Mouse (Mus musculus) CH12.LX (cell line): ENCODE measurements at regions not wholly inside any gene's neighbourhood (a gene's known extent, or its start where the extent isn't known, plus 50 kb on each side); places are given as distances from the start of the nearest gene placed in this dataset.

ENCODE experiments used
- DNase-seq: peaks from one replicate; pipeline ENCODE4 v3.0.0-alpha.2; 2013; ENCODE audit errors: extremely low read depth
- H3K27ac ChIP-seq: 2 replicates; pipeline ENCODE4 v1.5.1; 2012; ENCODE audit warnings: low read depth, mild to moderate bottlenecking, control low read depth, moderate library complexity; ENCODE audit not compliant: insufficient read depth
- H3K27me3 ChIP-seq: replicated peaks from 2 replicates; pipeline ENCODE3; 2012; ENCODE audit warnings: inconsistent platforms
- H3K36me3 ChIP-seq, 2 experiments: replicated peaks in 1 of 2; 2 replicates each; pipeline versions ENCODE3 to v1.6.1; 2012; ENCODE audit warnings: inconsistent platforms in 1 of 2, low read length in 1 of 2, mild to moderate bottlenecking in 1 of 2, mixed read lengths in 1 of 2, moderate library complexity in 1 of 2; ENCODE audit not compliant: control insufficient read depth in 1 of 2, insufficient read depth in 1 of 2
- H3K4me1 ChIP-seq, 2 experiments: 2 replicates each; pipeline ENCODE4 v1.6.1; 2012; ENCODE audit warnings: inconsistent platforms in 1 of 2, moderate library complexity in 1 of 2; ENCODE audit not compliant: insufficient read depth in 2 of 2, control insufficient read depth in 1 of 2
- H3K4me2 ChIP-seq: 2 replicates; pipeline ENCODE4 v1.6.1; 2012; ENCODE audit warnings: low read depth, mild to moderate bottlenecking, control low read depth; ENCODE audit not compliant: poor library complexity, insufficient read depth, severe bottlenecking
- H3K4me3 ChIP-seq, 3 experiments: fragments of 150-350 bp in 1 of 3; sonication (generic) in 1 of 3; replicated peaks in 1 of 3; 2 replicates each; pipeline versions ENCODE3 to v1.5.1; 2011 to 2012; ENCODE audit warnings: low read depth in 2 of 3, low read length in 2 of 3, mild to moderate bottlenecking in 2 of 3, moderate library complexity in 2 of 3, control low read depth in 1 of 3, improper control_type of control experiment in 1 of 3, inconsistent platforms in 1 of 3, mixed read lengths in 1 of 3; ENCODE audit not compliant: poor library complexity in 1 of 3
- H3K79me2 ChIP-seq: replicated peaks from 2 replicates; pipeline ENCODE4 v1.6.1; 2012; ENCODE audit warnings: mild to moderate bottlenecking, moderate library complexity; ENCODE audit not compliant: control insufficient read depth, poor library complexity, insufficient read depth, severe bottlenecking; ENCODE audit errors: extremely low read depth
- H3K9ac ChIP-seq: 2 replicates; pipeline ENCODE4 v1.6.1; 2012; ENCODE audit warnings: low read depth, mild to moderate bottlenecking, control low read depth, moderate library complexity; ENCODE audit not compliant: insufficient read depth
- H3K9me3 ChIP-seq: replicated peaks from 2 replicates; pipeline ENCODE3; 2012; ENCODE audit warnings: low read length, inconsistent platforms, mixed read lengths
- CHD1 ChIP-seq: IDR thresholded peaks from 2 replicates; pipeline ENCODE4 v1.6.1; 2012; ENCODE audit warnings: low read depth, low read length, improper control_type of control experiment, inconsistent platforms
- E2F4 ChIP-seq: IDR thresholded peaks from 2 replicates; pipeline ENCODE4 v1.6.1; 2011; ENCODE audit warnings: low read depth, low read length, improper control_type of control experiment; ENCODE audit not compliant: insufficient replicate concordance
- ELF1 ChIP-seq: IDR thresholded peaks from 2 replicates; pipeline ENCODE4 v1.6.1; 2014; ENCODE audit warnings: low read depth, mild to moderate bottlenecking, inconsistent platforms, low read length, improper control_type of control experiment
- EP300 ChIP-seq: IDR thresholded peaks from 2 replicates; pipeline ENCODE4 v1.6.1; 2011; ENCODE audit warnings: low read length, improper control_type of control experiment
- GABPA ChIP-seq: IDR thresholded peaks from 2 replicates; pipeline ENCODE4 v1.6.1; 2012; ENCODE audit warnings: low read depth, low read length, improper control_type of control experiment, inconsistent platforms; ENCODE audit not compliant: insufficient replicate concordance
- HCFC1 ChIP-seq: IDR thresholded peaks from 2 replicates; pipeline ENCODE4 v1.6.1; 2012; ENCODE audit warnings: low read depth, mild to moderate bottlenecking, inconsistent platforms, low read length, improper control_type of control experiment
- JUND ChIP-seq: conservative IDR thresholded peaks from 2 replicates; pipeline ENCODE4 v1.6.1; 2011; ENCODE audit warnings: low read depth, low read length, improper control_type of control experiment
- KAT2A ChIP-seq: IDR thresholded peaks from 2 replicates; pipeline ENCODE4 v1.6.1; 2012; ENCODE audit warnings: low read length, improper control_type of control experiment, inconsistent platforms; ENCODE audit not compliant: insufficient replicate concordance
- MAX ChIP-seq: IDR thresholded peaks from 2 replicates; pipeline ENCODE4 v1.6.1; 2011; ENCODE audit warnings: low read length, improper control_type of control experiment
- MEF2A ChIP-seq: IDR thresholded peaks from 2 replicates; pipeline ENCODE4 v1.6.1; 2014; ENCODE audit warnings: low read depth, mild to moderate bottlenecking, inconsistent platforms, low read length, improper control_type of control experiment, borderline replicate concordance
- MYC ChIP-seq: IDR thresholded peaks from 2 replicates; pipeline ENCODE4 v1.6.1; 2011; ENCODE audit warnings: low read depth, mild to moderate bottlenecking, improper control_type of control experiment, low read length
- NELFE ChIP-seq: IDR thresholded peaks from 2 replicates; pipeline ENCODE4 v1.6.1; 2011; ENCODE audit warnings: low read depth, low read length, improper control_type of control experiment
- PAX5 ChIP-seq: IDR thresholded peaks from 2 replicates; pipeline ENCODE4 v1.6.1; 2012; ENCODE audit warnings: low read length, inconsistent platforms, mixed read lengths
- POLR2A ChIP-seq: IDR thresholded peaks from 2 replicates; pipeline ENCODE4 v1.6.1; 2011; ENCODE audit warnings: low read depth, mild to moderate bottlenecking, improper control_type of control experiment, low read length
- POLR2AphosphoS2 ChIP-seq: IDR thresholded peaks from 2 replicates; pipeline ENCODE4 v1.6.1; 2011; ENCODE audit warnings: low read depth, low read length, improper control_type of control experiment
- RAD21 ChIP-seq: IDR thresholded peaks from 2 replicates; pipeline ENCODE4 v1.6.1; 2011; ENCODE audit warnings: low read depth, mild to moderate bottlenecking, low read length, improper control_type of control experiment, moderate library complexity
- SIN3A ChIP-seq: IDR thresholded peaks from 2 replicates; pipeline ENCODE4 v1.6.1; 2012; ENCODE audit warnings: low read length, improper control_type of control experiment, inconsistent platforms
- UBTF ChIP-seq: IDR thresholded peaks from 2 replicates; pipeline ENCODE4 v1.6.1; 2012; ENCODE audit warnings: low read depth, mild to moderate bottlenecking, inconsistent platforms, low read length, improper control_type of control experiment, moderate library complexity
- USF1 ChIP-seq: IDR thresholded peaks from 2 replicates; pipeline ENCODE4 v1.6.1; 2014; ENCODE audit warnings: low read depth, mild to moderate bottlenecking, inconsistent platforms, low read length, improper control_type of control experiment
- USF2 ChIP-seq: conservative IDR thresholded peaks from 2 replicates; pipeline ENCODE4 v1.6.1; 2011; ENCODE audit warnings: low read depth, low read length, improper control_type of control experiment
- ZKSCAN1 ChIP-seq: IDR thresholded peaks from 2 replicates; pipeline ENCODE4 v1.6.1; 2012; ENCODE audit warnings: low read depth, inconsistent platforms, low read length, improper control_type of control experiment, borderline replicate concordance
- ZNF384 ChIP-seq: IDR thresholded peaks from 2 replicates; pipeline ENCODE4 v1.6.1; 2012; ENCODE audit warnings: low read depth, low read length, improper control_type of control experiment, inconsistent platforms
- dilution Hi-C: fragments of 300-500 bp; cut with MboI; formaldehyde crosslinking; loops from 2 replicates; pipeline ENCODE4 v1.14.3; 2020; ENCODE audit warnings: low sequenced_read_pairs; ENCODE audit not compliant: extremely low pct_unique_long_range_greater_than_20kb, extremely low pct_ligation_motif_present
- in situ Hi-C: fragments of 300-500 bp; cut with MboI; formaldehyde crosslinking; loops from 3 replicates; pipeline ENCODE4 v1.14.3; 2019; ENCODE audit warnings: low sequenced_read_pairs, low pct_ligation_motif_present, low pct_unique_long_range_greater_than_20kb, mixed read lengths

DNA sequence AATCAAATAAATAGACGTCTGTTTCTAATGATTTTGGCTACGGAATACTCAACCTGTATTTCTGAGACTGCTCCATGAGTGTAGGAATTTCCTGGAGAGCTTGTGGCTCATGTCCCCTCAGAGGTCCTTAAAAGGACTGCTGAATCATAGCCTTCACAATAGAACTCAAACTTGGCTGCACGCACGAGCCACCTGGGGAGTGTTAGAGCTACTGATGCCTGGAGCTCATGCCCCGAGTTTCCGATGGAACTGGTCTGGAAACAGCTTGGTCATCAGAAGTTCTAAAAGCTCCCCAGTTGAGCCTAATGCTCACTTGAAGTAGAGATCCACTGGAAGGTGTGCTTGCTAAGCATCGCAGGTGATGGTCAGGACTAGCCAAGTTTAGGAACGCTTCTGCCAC is 174.3 kb upstream of the Maf start:
- Histone ChIP-seq H3K36me3 (no peaks in the 10 kb centered on the region), H3K4me1 (no peaks in the 10 kb centered on the region), H3K9me3 (peaks cover 13% of the 10 kb centered on the region), H3K79me2 (no peaks in the 10 kb centered on the region), H3K27ac (no peak overlapping the region), H3K4me3 (no peak overlapping the region), H3K9ac (no peak overlapping the region), H3K4me2 (no peak overlapping the region), H3K27me3 (peaks cover 9% of the 10 kb centered on the region)
- TF ChIP-seq USF1 (no peak), E2F4 (no peak), PAX5 (no peak), NELFE (no peak), MYC (no peak), USF2 (no peak), SIN3A (no peak), UBTF (no peak), CHD1 (no peak), RAD21 (no peak), EP300 (no peak), MEF2A (no peak), GABPA (no peak), ZNF384 (no peak), POLR2A (no peak), JUND (no peak)
- no peak for DNase-seq
- in situ Hi-C loops, result no loop called here
- dilution Hi-C loops, result no loop called here

DNA sequence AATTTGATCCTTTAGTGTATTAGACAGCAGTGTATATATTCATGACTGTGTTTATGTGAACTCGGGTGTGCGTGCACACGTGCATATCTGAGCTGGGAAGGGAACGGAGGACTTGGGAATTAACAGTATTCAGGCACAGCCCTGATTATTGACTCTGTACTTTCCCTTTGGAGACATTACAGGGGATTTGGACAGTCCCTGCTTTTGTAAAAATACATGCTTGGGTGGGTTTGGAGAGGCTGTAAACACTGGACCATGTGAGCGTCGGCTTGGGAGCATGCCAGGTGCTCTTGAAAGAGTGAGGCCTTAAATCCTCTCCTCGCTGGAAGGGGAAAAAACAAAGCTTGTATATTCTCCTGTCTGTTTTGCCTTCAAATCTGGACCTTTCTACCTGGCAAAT is 167.2 kb upstream of the Maf start:
- H3K27ac ChIP-seq, result no peak overlapping the region
- no peaks in the 10 kb centered on the region for H3K4me1 ChIP-seq
- H3K9me3 ChIP-seq, result peaks cover 24% of the 10 kb centered on the region
- in situ Hi-C loops, result no loop called here
- TF ChIP-seq POLR2A (no peak), KAT2A (no peak), HCFC1 (no peak), MAX (no peak), PAX5 (no peak), RAD21 (no peak), ELF1 (no peak), ZNF384 (no peak), POLR2AphosphoS2 (no peak), UBTF (no peak), ZKSCAN1 (no peak), SIN3A (no peak)
- no peak overlapping the region for H3K9ac ChIP-seq
- H3K36me3 ChIP-seq, result no peaks in the 10 kb centered on the region
- no peak overlapping the region for H3K4me3 ChIP-seq
- no peaks in the 10 kb centered on the region for H3K79me2 ChIP-seq
- no peak overlapping the region for H3K4me2 ChIP-seq
- H3K27me3 ChIP-seq, result no peaks in the 10 kb centered on the region
- dilution Hi-C loops, result no loop called here
- no peak for DNase-seq
